Mouse (Mus musculus): Measurements from ENCODE around the gene Dolpp1. TPM values are rescaled to one million over a fixed set of nuclear protein-coding genes. Genes with fewer than 3 reads are reported as not detected.

The Dolpp1 gene
- polyA plus RNA-seq, 1 experiment from 2014 or later: 47.9 TPM

DNA sequence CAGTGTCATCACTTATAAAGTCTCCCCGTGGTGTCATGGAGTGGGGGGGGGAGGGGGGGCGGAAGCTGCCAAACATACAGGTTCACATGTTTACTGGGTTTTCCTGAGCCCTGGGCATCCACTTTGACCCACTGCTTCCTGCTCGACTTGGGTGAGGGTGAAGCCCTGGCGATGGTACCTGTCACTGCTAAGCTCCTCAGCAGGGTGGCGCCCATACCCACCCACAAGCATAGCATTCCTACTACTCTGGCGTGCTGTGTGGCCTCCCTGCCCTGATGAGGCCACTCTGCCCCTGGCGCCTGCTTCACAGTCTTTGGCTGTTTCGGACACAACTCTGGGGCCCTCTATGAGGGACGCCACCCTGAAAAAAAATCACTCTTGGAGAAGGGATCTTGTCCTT is 35.1 kb upstream of the Dolpp1 start:
- Histone ChIP-seq H3K9me3 (ENCODE audit: control insufficient read depth, low read length) (no peaks in the 10 kb centered on the region), H3K27me3 (ENCODE audit: control insufficient read depth, insufficient read depth, low read length) (no peaks in the 10 kb centered on the region), H3K4me3 (ENCODE audit: low read depth, low read length) (no peak overlapping the region), H3K4me2 (ENCODE audit: low read depth, low read length, severe bottlenecking) (no peak overlapping the region), H3K27ac (ENCODE audit: low read depth, low read length) (no peak overlapping the region), H3K4me1 (replicated peaks; ENCODE audit: control insufficient read depth, insufficient read depth, low read length) (peaks cover 10% of the 10 kb centered on the region), H3K9ac (ENCODE audit: low read length) (no peak overlapping the region), H3K36me3 (ENCODE audit: control insufficient read depth, insufficient read depth, low read length) (no peaks in the 10 kb centered on the region)
- 65% methylated on average over 9 of the region's 9 CpGs for WGBS
- DNase-seq (ENCODE audit: low spot score) (no peak), ATAC-seq (replicated peaks; ENCODE audit: low FRiP score) (no peak)

DNA sequence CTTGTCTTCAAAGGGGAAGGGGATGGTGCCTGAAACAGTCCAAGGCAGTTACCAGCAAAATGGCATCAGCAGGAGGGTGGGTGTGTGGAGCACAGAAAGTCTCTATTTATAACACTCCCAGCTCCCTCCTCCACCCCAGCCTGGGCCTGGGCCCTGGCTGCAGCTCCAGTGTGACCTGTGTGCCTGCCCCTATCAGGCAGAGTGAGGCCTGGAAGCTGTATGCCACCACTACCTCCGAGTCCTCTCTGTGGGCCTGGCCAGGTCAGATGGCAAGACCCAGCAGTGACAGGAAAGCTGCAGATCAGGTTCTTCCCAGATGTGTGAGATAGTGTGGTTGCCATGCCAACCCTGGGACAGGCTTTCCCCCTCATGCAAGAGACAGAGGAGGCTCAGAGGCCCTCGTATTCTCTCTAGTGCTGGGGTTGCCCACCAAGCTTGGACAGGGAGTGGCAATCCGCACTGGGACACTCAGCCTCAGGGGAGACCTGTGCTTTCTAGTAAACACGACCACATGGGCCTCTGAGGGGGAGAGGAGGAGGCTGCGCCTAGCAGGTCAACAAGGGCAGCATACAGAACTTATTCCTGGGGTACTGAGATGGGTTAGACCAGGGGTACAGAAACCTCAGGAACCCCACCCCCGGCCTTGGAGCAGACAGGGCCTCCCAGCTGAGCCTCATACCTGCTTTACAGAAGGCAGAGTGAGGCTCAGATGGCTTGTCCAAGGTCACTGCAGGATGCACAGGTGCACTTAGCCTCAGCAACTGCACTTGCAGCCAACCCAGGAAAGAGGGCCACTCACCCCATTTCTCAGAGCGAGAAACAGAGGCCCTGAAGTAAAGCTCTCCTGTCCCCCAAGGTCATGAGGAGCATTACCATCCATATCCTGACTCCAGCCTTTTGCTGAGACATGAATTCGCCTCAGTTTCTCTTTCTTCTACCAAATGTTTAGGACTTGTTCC is 34.2 kb upstream of the Dolpp1 start:
- DNase-seq (ENCODE audit: low spot score) (no peak), ATAC-seq (replicated peaks; ENCODE audit: low FRiP score) (no peak)
- no peaks in the 10 kb centered on the region for H3K27me3 ChIP-seq (ENCODE audit: control insufficient read depth, insufficient read depth, low read length)
- H3K36me3 ChIP-seq (ENCODE audit: control insufficient read depth, insufficient read depth, low read length): no peaks in the 10 kb centered on the region
- no peak overlapping the region for H3K27ac ChIP-seq (ENCODE audit: low read depth, low read length)
- peaks cover 3% of the 10 kb centered on the region; the same call in 1 of the 2 replicates for H3K9me3 ChIP-seq (ENCODE audit: control insufficient read depth, low read length)
- H3K4me3 ChIP-seq (ENCODE audit: low read depth, low read length): peak overlapping the region; percentile 66
- H3K4me2 ChIP-seq (ENCODE audit: low read depth, low read length, severe bottlenecking): peak overlapping the region; percentile 90
- WGBS: 69% methylated on average over 8 of the region's 8 CpGs
- H3K4me1 ChIP-seq (replicated peaks; ENCODE audit: control insufficient read depth, insufficient read depth, low read length): peaks cover 10% of the 10 kb centered on the region
- peak overlapping the region; percentile 80 for H3K9ac ChIP-seq (ENCODE audit: low read length)

DNA sequence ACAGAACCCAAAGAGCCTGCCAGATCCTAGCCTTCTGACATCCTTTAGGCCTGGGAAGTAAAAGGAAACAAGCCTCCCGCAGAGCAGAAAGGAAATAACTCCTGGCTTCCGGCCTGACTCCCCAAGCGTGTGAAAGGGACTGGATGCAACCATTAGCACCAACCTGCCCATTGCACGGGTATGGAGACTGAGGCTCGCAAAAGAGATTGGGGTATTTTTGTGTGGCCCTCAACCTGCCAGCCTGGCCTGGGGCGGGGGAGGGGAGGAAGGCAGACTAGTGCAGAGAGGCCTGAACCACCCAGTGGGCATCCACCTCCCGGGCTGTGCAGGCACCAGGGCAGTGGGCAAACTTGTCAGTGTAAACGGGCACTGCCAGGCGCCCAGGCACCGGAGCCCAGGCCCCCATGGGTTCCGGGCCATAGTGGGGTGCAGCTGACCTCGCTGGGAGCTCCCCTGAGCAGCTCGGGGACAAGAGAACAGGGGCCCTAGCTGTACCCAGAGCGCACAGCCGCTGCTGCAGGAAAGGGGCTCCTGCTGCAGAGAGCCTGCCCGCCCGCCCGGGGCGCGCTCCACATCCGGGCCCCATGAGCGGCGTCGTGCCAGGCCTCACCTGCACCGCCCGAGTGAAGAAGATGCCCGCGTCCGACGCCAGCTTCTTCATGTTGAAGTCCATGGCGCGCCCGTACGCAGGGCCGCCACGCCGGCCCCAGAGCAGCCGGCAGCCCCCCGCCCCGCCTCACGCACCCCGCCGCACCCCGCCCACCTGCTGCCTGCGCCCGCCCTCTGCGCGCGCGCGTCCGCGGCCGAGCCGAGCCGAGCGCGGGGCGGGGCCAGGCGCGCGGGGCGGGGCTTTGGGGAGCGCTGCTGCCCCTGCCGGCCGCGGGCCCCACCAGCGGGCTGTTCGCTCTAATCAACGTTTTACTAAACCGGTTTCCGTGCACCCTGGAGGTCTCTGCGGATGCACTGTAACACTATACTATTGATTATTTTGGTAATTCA is 33.2 kb upstream of the Dolpp1 start, which contains the start of gene Sh3glb2:
TSS of gene Sh3glb2 (minus strand) at position 805 of the 999 bp plus-strand sequence.
- Histone ChIP-seq H3K4me2 (ENCODE audit: low read depth, low read length, severe bottlenecking) (peak within 1 kb of the TSS; percentile 90), H3K27ac (ENCODE audit: low read depth, low read length) (no peak within 1 kb of the TSS), H3K4me3 (ENCODE audit: low read depth, low read length) (peak within 1 kb of the TSS; percentile 66), H3K9me3 (ENCODE audit: control insufficient read depth, low read length) (peaks cover 4% of the 10 kb centered on the region; the same call in 1 of the 2 replicates), H3K9ac (ENCODE audit: low read length) (peak within 1 kb of the TSS; percentile 80), H3K4me1 (replicated peaks; ENCODE audit: control insufficient read depth, insufficient read depth, low read length) (peaks cover 10% of the 10 kb centered on the region), H3K27me3 (ENCODE audit: control insufficient read depth, insufficient read depth, low read length) (no peaks in the 10 kb centered on the region), H3K36me3 (ENCODE audit: control insufficient read depth, insufficient read depth, low read length) (no peaks in the 10 kb centered on the region)
- WGBS: 3% methylated on average over 73 of the region's 73 CpGs
- DNase-seq (ENCODE audit: low spot score) (peak; percentile 92), ATAC-seq (replicated peaks; ENCODE audit: low FRiP score) (peak; percentile 79)

DNA sequence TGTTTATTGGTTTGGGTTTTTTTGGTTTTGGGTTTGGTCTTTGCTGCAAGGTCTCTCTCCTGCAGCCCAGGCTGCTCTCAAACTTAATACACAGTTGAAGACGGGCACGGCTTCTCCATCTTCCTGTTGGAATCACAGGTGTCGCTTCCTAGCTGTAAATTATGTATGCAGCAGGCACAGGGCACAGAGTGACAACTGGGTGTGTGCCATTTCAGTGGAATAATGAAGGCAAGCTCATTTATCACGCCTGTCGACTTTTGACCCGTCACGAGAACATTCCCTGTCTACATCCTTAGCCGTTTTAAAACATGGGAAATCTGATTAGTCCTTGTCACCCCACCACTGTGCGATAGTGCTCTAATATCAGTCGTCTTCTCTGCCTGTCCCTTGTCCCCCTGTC is 31.4 kb upstream of the Dolpp1 start:
- H3K4me2 ChIP-seq (ENCODE audit: low read depth, low read length, severe bottlenecking): no peak overlapping the region
- H3K4me1 ChIP-seq (replicated peaks; ENCODE audit: control insufficient read depth, insufficient read depth, low read length): peaks cover 18% of the 10 kb centered on the region
- no peak for DNase-seq (ENCODE audit: low spot score)
- WGBS: 78% methylated on average over 10 of the region's 10 CpGs
- peaks cover 4% of the 10 kb centered on the region; the same call in 1 of the 2 replicates for H3K9me3 ChIP-seq (ENCODE audit: control insufficient read depth, low read length)
- H3K9ac ChIP-seq (ENCODE audit: low read length): no peak overlapping the region
- H3K36me3 ChIP-seq (ENCODE audit: control insufficient read depth, insufficient read depth, low read length): no peaks in the 10 kb centered on the region
- H3K4me3 ChIP-seq (ENCODE audit: low read depth, low read length): no peak overlapping the region
- H3K27ac ChIP-seq (ENCODE audit: low read depth, low read length): no peak overlapping the region
- ATAC-seq (replicated peaks; ENCODE audit: low FRiP score): no peak
- no peaks in the 10 kb centered on the region for H3K27me3 ChIP-seq (ENCODE audit: control insufficient read depth, insufficient read depth, low read length)

DNA sequence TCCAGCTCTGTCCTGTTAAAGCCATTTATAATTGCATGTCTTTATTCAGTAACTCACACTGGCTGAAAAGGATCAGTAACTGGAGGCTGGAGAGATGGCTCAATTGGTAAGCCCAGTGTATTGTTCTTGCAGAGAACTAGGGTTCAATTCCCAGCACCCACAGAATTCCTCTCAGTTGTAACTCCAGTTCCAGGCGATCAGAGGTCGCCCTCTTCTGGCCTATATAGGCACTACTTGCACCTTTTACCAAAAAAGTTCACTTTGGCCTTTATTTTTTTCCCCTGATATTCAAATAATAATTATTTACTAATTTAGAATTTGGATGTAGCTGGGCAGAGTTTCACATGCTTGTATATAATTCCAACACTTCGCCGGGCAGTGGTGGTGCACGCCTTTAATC is 29.2 kb upstream of the Dolpp1 start:
- WGBS: 79% methylated on average over 5 of the region's 5 CpGs
- Histone ChIP-seq H3K27ac (ENCODE audit: low read depth, low read length) (no peak overlapping the region), H3K4me3 (ENCODE audit: low read depth, low read length) (no peak overlapping the region), H3K4me2 (ENCODE audit: low read depth, low read length, severe bottlenecking) (no peak overlapping the region), H3K27me3 (ENCODE audit: control insufficient read depth, insufficient read depth, low read length) (no peaks in the 10 kb centered on the region), H3K9me3 (ENCODE audit: control insufficient read depth, low read length) (peaks cover 4% of the 10 kb centered on the region; the same call in 1 of the 2 replicates), H3K9ac (ENCODE audit: low read length) (no peak overlapping the region), H3K36me3 (ENCODE audit: control insufficient read depth, insufficient read depth, low read length) (no peaks in the 10 kb centered on the region), H3K4me1 (replicated peaks; ENCODE audit: control insufficient read depth, insufficient read depth, low read length) (peaks cover 15% of the 10 kb centered on the region)
- no peak for ATAC-seq (replicated peaks; ENCODE audit: low FRiP score)
- DNase-seq (ENCODE audit: low spot score): no peak

DNA sequence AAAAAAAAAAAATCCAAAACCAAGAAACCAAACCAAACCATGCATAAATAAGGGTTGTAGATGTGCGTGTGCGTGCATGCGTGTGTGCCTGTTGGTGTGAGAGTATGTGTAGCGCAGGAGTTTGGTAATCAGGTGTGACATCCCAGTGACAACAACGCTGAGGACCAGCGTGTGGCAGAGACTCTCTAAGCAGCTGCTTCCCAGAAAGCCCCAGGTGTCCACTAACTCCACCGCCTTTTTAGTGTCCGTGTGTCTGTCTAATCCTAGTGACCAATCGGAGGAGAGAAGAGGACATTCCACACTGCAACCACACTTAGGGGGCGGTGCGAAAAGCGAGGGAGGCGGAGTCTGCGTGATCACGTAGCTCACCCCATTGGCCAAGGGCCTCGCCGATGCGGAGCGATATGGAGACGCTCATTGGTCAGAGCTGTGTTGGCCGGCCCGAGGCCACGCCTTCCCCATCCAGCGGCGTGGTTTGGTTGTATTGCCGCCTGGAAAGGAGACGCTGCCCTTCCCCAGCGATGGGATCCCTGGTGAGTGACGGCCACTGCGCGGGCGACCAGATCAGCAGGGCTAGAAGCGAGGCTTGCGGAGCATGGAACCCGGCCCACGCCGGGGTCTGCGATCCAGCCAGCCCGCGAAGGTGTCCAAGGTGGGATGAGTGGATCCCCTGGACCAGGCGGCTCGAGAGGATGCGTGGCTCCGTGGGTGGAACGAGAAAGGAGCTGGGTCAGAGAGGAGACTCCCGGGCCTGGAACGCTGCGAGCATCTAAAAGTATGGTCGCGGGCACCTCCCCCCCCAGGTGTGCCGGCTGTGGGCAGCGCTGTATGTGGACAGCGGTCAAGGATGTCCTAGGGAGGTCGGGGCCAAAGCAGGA is 28.0 kb upstream of the Dolpp1 start, which contains the start of gene Miga2:
TSS of gene Miga2 (plus strand) at position 461 of the 878 bp plus-strand sequence.
- H3K27me3 ChIP-seq (ENCODE audit: control insufficient read depth, insufficient read depth, low read length): no peaks in the 10 kb centered on the region
- under 1% methylated on average over 54 of the region's 54 CpGs for WGBS
- ATAC-seq (replicated peaks; ENCODE audit: low FRiP score): peak; percentile 99

DNA sequence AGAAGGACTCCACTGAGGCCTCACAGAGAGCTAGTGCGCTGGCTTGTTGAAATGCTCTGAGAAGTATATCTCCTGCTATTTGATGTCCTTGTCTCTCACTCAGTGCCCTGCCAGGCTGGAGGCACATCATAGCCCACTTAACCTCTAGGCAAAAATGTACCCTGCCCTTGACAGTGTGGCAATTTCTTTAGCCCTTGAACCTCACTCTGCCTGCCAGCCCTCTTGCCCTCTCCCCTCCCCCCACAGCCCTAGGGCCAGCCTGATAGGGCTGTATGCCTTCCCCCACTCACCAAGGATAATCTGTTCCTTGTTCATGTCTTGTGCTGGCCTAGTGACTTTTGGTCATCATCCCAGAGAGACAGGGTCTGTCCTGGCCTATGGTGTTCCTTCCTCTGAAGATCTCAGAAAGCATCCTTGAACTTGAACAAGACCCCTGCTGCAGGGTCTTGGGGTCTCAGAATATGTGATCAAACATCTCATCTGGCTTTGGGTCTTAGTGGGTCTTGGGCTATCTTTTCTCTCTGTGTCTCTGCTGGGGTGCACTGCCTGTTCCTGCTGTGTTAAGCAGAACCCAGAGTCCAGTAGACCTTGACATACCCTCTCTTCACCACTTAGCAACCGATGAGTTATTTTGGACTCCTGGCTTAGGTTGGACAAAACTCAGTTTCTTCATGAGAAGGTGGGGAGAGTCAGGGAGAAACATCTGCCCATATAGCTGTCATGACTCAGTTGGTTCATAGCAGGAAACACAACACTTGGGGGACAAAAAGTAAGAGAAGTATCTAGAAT is 26.6 kb upstream of the Dolpp1 start:
- DNase-seq (ENCODE audit: low spot score): no peak
- Histone ChIP-seq H3K27ac (ENCODE audit: low read depth, low read length) (no peak overlapping the region), H3K36me3 (ENCODE audit: control insufficient read depth, insufficient read depth, low read length) (peaks cover 3% of the 10 kb centered on the region), H3K4me3 (ENCODE audit: low read depth, low read length) (peak overlapping the region; percentile 74), H3K4me1 (replicated peaks; ENCODE audit: control insufficient read depth, insufficient read depth, low read length) (peaks cover 9% of the 10 kb centered on the region), H3K27me3 (ENCODE audit: control insufficient read depth, insufficient read depth, low read length) (no peaks in the 10 kb centered on the region), H3K4me2 (ENCODE audit: low read depth, low read length, severe bottlenecking) (peak overlapping the region; percentile 94), H3K9me3 (ENCODE audit: control insufficient read depth, low read length) (peaks cover 4% of the 10 kb centered on the region; the same call in 1 of the 2 replicates), H3K9ac (ENCODE audit: low read length) (peak overlapping the region; percentile 86)
- no peak for ATAC-seq (replicated peaks; ENCODE audit: low FRiP score)
- WGBS: 92% methylated on average over 2 of the region's 2 CpGs

More for the DNA sequence above, 28.0 kb upstream of the Dolpp1 start, which contains the start of gene Miga2:
- H3K4me2 ChIP-seq (ENCODE audit: low read depth, low read length, severe bottlenecking): peak within 1 kb of the TSS; percentile 94
- H3K36me3 ChIP-seq (ENCODE audit: control insufficient read depth, insufficient read depth, low read length): no peaks in the 10 kb centered on the region; the same call in 1 of the 2 replicates
- H3K4me3 ChIP-seq (ENCODE audit: low read depth, low read length): peak within 1 kb of the TSS; percentile 74
- DNase-seq (ENCODE audit: low spot score): peak; percentile 98
- peak within 1 kb of the TSS; percentile 86 for H3K9ac ChIP-seq (ENCODE audit: low read length)
- H3K4me1 ChIP-seq (replicated peaks; ENCODE audit: control insufficient read depth, insufficient read depth, low read length): peaks cover 9% of the 10 kb centered on the region
- H3K27ac ChIP-seq (ENCODE audit: low read depth, low read length): peak within 1 kb of the TSS; percentile 27; the same call in 1 of the 2 replicates
- peaks cover 4% of the 10 kb centered on the region; the same call in 1 of the 2 replicates for H3K9me3 ChIP-seq (ENCODE audit: control insufficient read depth, low read length)
